Mouse (Mus musculus) kidney, adult 2 months (tissue): Measurements from ENCODE around the gene Rin2.

Source experiments
- CTCF ChIP-seq: fragments of 200-500 bp; conservative IDR thresholded peaks from 2 replicates; pipeline ENCODE4 v1.5.1; 2011; ENCODE audit warnings: low read depth, mild to moderate bottlenecking, control low read depth, low read length, moderate library complexity, mixed read lengths; ENCODE audit not compliant: insufficient read depth, insufficient read length
- POLR2A ChIP-seq: fragments of 200-500 bp; IDR thresholded peaks from one replicate; pipeline ENCODE4 v1.6.1; 2011; ENCODE audit warnings: low read depth, low read length, control low read depth

- TF ChIP-seq CTCF (no peak), POLR2A (no peak)
These were observed 42.5 kb downstream of the Rin2 start for GRCm38 (mm10) chr2:145717539-145717938.
